Mouse (Mus musculus) embryonic facial prominence, embryonic 14.5 days (tissue): Measurements from ENCODE around the gene Tpx2. TPM values are rescaled to one million over a fixed set of nuclear protein-coding genes. Genes with fewer than 3 reads are reported as not detected.

Experiments
- ATAC-seq: fragments of 200-750 bp; cut with Nextera tagmentation; 2 replicates; pipeline ENCODE4 v1.8.0; 2017; ENCODE audit warnings: low read depth, moderate number of reproducible peaks, moderate TSS enrichment
- DNase-seq: peaks from one replicate; pipeline ENCODE4 v3.0.0-alpha.2; 2015; ENCODE audit warnings: low spot score
- H3K27ac ChIP-seq: fragments of 300-500 bp; sonication (generic); replicated peaks from 2 replicates; pipeline ENCODE4 v1.5.1; 2014; ENCODE audit warnings: low read depth, mild to moderate bottlenecking, low read length, moderate library complexity
- H3K27me3 ChIP-seq: fragments of 300-500 bp; sonication (generic); replicated peaks from 2 replicates; pipeline ENCODE4 v1.6.1; 2014; ENCODE audit warnings: low read length; ENCODE audit not compliant: control insufficient read depth, insufficient read depth
- H3K36me3 ChIP-seq: fragments of 300-500 bp; sonication (generic); 2 replicates; pipeline ENCODE4 v1.6.1; 2014; ENCODE audit warnings: low read length, mixed read lengths; ENCODE audit not compliant: control insufficient read depth, insufficient read depth
- H3K4me1 ChIP-seq: fragments of 300-500 bp; sonication (generic); 2 replicates; pipeline ENCODE4 v1.6.1; 2014; ENCODE audit warnings: antibody characterized with exemption, low read length; ENCODE audit not compliant: control insufficient read depth, insufficient read depth
- H3K4me2 ChIP-seq: fragments of 300-500 bp; sonication (generic); 2 replicates; pipeline ENCODE4 v1.6.1; 2014; ENCODE audit warnings: low read depth, mild to moderate bottlenecking, low read length, moderate library complexity, mixed read lengths
- H3K4me3 ChIP-seq: fragments of 300-500 bp; sonication (generic); 2 replicates; pipeline ENCODE4 v1.5.1; 2014; ENCODE audit warnings: low read depth, mild to moderate bottlenecking, low read length
- H3K9ac ChIP-seq: fragments of 300-500 bp; sonication (generic); 2 replicates; pipeline ENCODE4 v1.6.1; 2014; ENCODE audit warnings: low read depth, mild to moderate bottlenecking, low read length, moderate library complexity, mixed read lengths
- H3K9me3 ChIP-seq: fragments of 300-500 bp; sonication (generic); 2 replicates; pipeline ENCODE4 v1.6.1; 2016; ENCODE audit warnings: low read length; ENCODE audit not compliant: control insufficient read depth
- WGBS: fragments of 180-500 bp; shearing (Covaris S2); extraction: QIAGEN DNeasy Blood & Tissue Kit; methylation state at CpG from one replicate; pipeline ENCODE4 v1.1.7; 2014; 5-methylcytosine and 5-hydroxymethylcytosine counted together
- polyA plus RNA-seq: library from polyadenylated mRNA; unstranded; fragments of >200 nt; fragmentation: Nextera tagmentation; extraction: Ambion mirVana; gene quantifications from 2 replicates; pipeline ENCODE4 v1.2.1, GENCODE M21; 2014

Gene Tpx2
- polyA plus RNA-seq, 1 experiment from 2014 or later = 69.3 TPM

DNA sequence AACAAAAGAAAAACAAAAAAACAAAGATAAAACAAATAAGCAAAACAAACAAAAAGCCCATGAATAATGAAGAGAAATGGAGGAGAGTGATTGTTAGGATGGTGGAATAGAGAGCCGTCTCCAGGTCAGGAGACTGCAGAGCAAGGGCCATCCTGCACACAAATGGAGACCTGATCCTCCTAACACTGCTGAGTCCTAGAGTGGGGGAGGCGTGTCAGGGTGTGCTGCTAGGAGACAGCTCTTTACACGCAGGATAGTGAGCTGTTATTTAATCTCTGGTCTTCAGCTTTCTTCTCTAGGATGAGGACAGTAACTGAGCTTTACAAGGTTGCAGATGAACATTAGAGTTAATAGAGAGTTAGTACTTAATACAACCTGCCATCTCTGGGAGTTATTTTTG is 14.9 kb downstream of the Tpx2 start:
- Histone ChIP-seq H3K4me2 (no peak overlapping the region), H3K27ac (no peak overlapping the region), H3K4me3 (no peak overlapping the region), H3K36me3 (peaks cover 56% of the 10 kb centered on the region), H3K4me1 (no peaks in the 10 kb centered on the region), H3K27me3 (no peaks in the 10 kb centered on the region), H3K9me3 (no peaks in the 10 kb centered on the region), H3K9ac (no peak overlapping the region)
- no peak for DNase-seq
- no peak for ATAC-seq
- 66% methylated on average over 3 of the region's 3 CpGs for WGBS

DNA sequence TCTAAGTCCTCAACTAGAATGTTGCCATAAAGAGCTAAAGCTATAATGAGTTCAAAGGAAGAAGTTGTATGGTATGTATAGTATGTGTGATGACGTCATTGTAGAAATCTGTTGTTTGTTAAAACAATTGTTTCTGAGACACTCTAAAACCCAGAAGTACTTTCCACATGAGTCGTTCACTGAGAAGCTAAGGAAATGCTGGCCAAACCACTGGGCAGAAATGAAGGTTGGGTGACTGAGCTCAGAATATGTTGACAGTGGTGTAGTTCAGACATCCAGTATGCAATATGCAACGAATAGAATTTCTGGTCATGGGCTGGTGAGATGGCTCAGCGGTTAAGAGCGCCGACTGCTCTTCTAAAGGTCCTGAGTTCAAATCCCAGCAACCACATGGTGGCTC is 15.6 kb downstream of the Tpx2 start:
- 87% methylated on average over 6 of the region's 6 CpGs for WGBS
- no peak overlapping the region for H3K27ac ChIP-seq
- H3K36me3 ChIP-seq = peaks cover 57% of the 10 kb centered on the region
- H3K9ac ChIP-seq = no peak overlapping the region
- H3K4me3 ChIP-seq = no peak overlapping the region
- no peak for ATAC-seq
- no peak for DNase-seq
- no peaks in the 10 kb centered on the region for H3K27me3 ChIP-seq
- no peaks in the 10 kb centered on the region for H3K9me3 ChIP-seq
- H3K4me1 ChIP-seq = no peaks in the 10 kb centered on the region
- no peak overlapping the region for H3K4me2 ChIP-seq

DNA sequence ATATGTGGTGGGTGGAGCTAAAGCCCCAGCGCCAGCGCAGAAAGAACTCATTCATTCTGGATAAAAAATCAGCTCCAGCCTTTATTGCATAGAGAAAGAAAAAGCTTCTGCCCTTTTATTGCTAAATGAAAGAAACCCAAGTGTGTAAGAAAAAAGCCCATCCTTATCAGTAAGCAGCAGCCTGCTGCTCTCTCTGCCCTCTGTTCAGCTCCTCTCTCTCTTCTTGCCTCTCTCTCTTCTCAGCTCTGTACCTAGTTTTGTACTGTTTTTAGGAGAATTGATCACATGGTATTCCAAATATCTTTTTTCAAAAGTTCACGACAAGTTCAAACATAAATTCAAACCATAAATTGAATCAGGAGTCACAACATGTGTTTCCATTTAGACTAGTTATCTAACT is 30.5 kb downstream of the Tpx2 start:
- no peak for DNase-seq
- H3K4me2 ChIP-seq = no peak overlapping the region
- no peaks in the 10 kb centered on the region for H3K27me3 ChIP-seq
- no peak overlapping the region for H3K4me3 ChIP-seq
- no peak overlapping the region for H3K27ac ChIP-seq
- H3K36me3 ChIP-seq = peaks cover 78% of the 10 kb centered on the region
- no peaks in the 10 kb centered on the region for H3K4me1 ChIP-seq
- no peak overlapping the region for H3K9ac ChIP-seq
- 78% methylated on average over 3 of the region's 3 CpGs for WGBS
- ATAC-seq = no peak
- H3K9me3 ChIP-seq = no peaks in the 10 kb centered on the region

DNA sequence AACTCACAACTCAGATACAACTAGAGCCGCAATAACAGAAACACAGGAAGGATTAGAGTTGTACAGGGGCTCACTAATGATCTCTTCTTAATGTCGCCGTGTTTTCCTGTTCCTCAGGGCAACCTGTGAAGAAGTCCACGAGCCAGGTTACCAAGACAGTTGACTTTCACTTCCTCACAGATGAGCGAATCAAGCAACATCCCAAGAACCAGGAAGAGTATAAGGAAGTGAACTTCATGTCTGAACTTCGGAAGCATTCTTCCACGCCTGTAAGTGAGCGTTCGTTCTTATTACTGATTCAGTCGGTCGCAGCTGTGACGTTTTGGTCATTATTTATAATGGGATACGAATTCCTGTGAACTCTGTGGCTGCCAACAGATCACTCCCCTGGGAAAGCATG is 33.1 kb downstream of the Tpx2 start:
- Histone ChIP-seq H3K9ac (no peak overlapping the region), H3K4me3 (no peak overlapping the region), H3K4me2 (no peak overlapping the region), H3K27ac (no peak overlapping the region), H3K4me1 (no peaks in the 10 kb centered on the region), H3K36me3 (peaks cover 85% of the 10 kb centered on the region), H3K27me3 (no peaks in the 10 kb centered on the region), H3K9me3 (no peaks in the 10 kb centered on the region)
- WGBS = 91% methylated on average over 13 of the region's 13 CpGs
- ATAC-seq = no peak
- DNase-seq = no peak

DNA sequence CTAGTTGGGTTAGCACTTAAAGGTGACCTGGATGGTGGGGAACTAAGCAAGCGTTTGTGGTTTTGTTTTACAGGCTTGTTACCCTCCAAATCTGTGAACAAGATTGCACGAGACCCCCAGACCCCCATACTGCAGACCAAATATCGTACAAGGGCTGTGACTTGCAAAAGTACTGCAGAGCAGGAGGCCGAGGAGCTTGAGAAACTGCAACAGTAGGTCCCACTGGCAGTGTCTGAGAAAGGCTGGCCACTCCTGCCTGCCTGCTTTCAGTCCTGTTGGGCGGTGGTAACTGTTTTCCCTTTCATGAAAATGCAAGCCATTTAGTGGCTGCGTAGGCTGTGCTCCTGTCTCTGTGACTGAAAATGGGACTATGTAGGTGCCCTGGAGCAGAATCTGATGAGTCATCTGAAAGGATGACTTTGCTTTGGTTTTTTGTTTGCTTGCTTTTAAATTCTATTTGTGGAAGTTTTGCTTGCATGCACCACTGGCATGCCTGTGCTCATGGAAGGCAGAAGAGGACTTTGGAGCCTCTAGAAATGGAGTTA is 36.4 kb downstream of the Tpx2 start:
- H3K4me2 ChIP-seq = no peak overlapping the region
- no peak overlapping the region for H3K4me3 ChIP-seq
- no peak overlapping the region for H3K9ac ChIP-seq
- no peak for DNase-seq
- no peaks in the 10 kb centered on the region for H3K4me1 ChIP-seq
- H3K36me3 ChIP-seq = peaks cover 90% of the 10 kb centered on the region
- ATAC-seq = no peak
- H3K9me3 ChIP-seq = no peaks in the 10 kb centered on the region
- H3K27ac ChIP-seq = no peak overlapping the region
- H3K27me3 ChIP-seq = no peaks in the 10 kb centered on the region
- 92% methylated on average over 6 of the region's 6 CpGs for WGBS

DNA sequence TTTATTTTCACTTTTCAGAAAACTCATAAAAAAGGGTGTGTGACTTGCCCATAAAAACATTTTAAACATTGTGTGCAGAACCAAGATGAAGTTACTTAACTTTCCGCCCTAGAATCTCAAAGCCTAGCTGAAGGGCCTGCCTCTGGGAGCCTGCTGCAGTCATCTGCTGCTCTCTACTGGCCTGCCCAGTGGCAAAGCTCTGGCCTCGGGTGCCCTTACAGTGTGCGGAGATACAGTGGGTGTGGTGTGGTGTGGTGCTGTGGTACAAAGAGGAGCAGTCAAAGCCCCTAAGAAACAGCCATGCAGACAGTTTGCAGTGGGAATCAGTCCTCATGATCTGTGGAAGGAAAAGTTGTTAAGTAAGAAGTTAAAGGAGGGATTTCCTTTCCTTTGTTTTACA is 39.5 kb downstream of the Tpx2 start:
- no peak for DNase-seq
- H3K36me3 ChIP-seq = peaks cover 88% of the 10 kb centered on the region
- H3K27ac ChIP-seq = no peak overlapping the region
- no peak overlapping the region for H3K4me3 ChIP-seq
- no peak for ATAC-seq
- H3K27me3 ChIP-seq = no peaks in the 10 kb centered on the region
- no peaks in the 10 kb centered on the region for H3K4me1 ChIP-seq
- 88% methylated on average over 3 of the region's 3 CpGs for WGBS
- H3K4me2 ChIP-seq = no peak overlapping the region
- no peak overlapping the region for H3K9ac ChIP-seq
- H3K9me3 ChIP-seq = no peaks in the 10 kb centered on the region

DNA sequence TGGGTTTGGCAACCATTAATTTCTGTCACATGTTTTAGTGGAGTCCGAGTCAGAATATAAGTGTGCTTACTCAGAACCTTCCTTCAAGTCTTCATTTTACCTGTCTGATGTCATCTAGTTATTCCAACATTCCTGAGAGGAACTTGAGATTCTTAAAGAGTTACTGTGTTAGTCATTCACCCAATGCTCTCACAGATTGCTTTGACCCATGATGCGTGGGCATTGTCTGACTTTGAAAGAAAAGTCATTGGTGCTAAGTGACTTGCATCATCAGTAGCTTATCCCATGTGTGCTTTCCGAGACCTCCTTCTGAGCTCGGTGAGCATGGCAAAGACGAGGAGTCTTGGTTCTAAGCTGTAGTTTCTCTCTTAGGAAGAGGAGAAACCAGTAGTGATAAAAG is 41.0 kb downstream of the Tpx2 start:
- Histone ChIP-seq H3K4me3 (no peak overlapping the region), H3K36me3 (peaks cover 96% of the 10 kb centered on the region), H3K4me1 (no peaks in the 10 kb centered on the region), H3K27ac (no peak overlapping the region), H3K9ac (no peak overlapping the region), H3K9me3 (no peaks in the 10 kb centered on the region), H3K27me3 (no peaks in the 10 kb centered on the region), H3K4me2 (no peak overlapping the region)
- DNase-seq (no peak), ATAC-seq (no peak)
- WGBS = 96% methylated on average over 5 of the region's 5 CpGs

DNA sequence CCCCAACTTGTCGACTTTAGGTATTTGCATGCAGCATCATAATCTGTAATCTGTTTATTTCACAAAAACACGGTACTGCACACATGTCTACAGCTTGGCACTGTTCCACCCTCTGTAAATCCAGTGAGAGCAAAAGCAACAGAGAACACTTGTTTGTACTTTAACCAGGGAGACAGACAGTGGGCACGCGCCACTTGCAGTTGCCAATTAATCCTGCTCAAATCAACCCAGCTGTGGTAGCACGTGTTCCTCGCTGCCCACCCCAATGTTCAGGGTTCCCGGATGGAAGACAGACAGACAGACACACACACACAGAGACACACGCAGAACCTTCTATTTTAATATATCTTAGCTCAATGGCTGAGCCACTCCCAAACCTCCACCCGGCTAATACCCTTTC is 48.1 kb downstream of the Tpx2 start:
- ATAC-seq = no peak
- WGBS = 89% methylated on average over 9 of the region's 9 CpGs
- Histone ChIP-seq H3K4me1 (no peaks in the 10 kb centered on the region), H3K4me2 (no peak overlapping the region), H3K4me3 (no peak overlapping the region), H3K9me3 (no peaks in the 10 kb centered on the region), H3K9ac (no peak overlapping the region), H3K27me3 (no peaks in the 10 kb centered on the region), H3K27ac (no peak overlapping the region), H3K36me3 (peaks cover 50% of the 10 kb centered on the region)
- no peak for DNase-seq

DNA sequence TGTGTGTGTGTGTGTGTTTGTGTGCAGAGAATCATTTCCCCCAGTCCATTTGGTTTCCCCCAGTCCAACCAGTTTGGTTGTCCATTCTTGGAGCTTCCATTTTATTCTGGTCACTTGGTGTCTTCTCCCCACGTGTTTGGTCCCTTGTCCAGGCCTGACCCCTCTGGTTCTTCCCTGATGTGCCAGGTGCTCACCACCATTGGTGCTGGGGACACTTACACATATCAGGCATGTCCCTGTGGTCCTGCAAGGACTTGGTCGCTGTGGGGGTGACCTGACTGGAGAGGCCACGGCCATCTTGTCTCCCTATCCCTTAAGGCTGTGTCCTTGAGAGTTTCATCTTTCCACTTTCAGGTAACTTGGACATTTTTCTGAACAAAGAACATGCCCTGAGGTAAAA is 49.2 kb downstream of the Tpx2 start:
- peaks cover 39% of the 10 kb centered on the region for H3K36me3 ChIP-seq
- H3K9ac ChIP-seq = no peak overlapping the region
- no peaks in the 10 kb centered on the region for H3K9me3 ChIP-seq
- H3K27ac ChIP-seq = no peak overlapping the region
- H3K4me2 ChIP-seq = no peak overlapping the region
- H3K4me1 ChIP-seq = 0 out of 2 replicates have a peak, but pooled peaks cover under 1% of the 10 kb centered on the region
- no peak for ATAC-seq
- H3K4me3 ChIP-seq = no peak overlapping the region
- no peak for DNase-seq
- no peaks in the 10 kb centered on the region for H3K27me3 ChIP-seq
- WGBS = 76% methylated on average over 3 of the region's 3 CpGs
